Mouse (Mus musculus) liver, adult (tissue): Measurements from ENCODE around the gene Synm.

Experiments used
- GATA4 ChIP-seq: IDR thresholded peaks from 2 replicates; pipeline ENCODE4 v1.6.1; 2014; ENCODE audit warnings: mild to moderate bottlenecking, low read length; ENCODE audit not compliant: insufficient replicate concordance

Gene Synm

GRCm38 (mm10) chr7:67691036-67691435 is 68.5 kb downstream of the Synm start:
- TF ChIP-seq GATA4: no peak

GRCm38 (mm10) chr7:67689793-67690192 is 69.7 kb downstream of the Synm start:
- TF ChIP-seq GATA4: no peak

GRCm38 (mm10) chr7:67688281-67688680 is 71.3 kb downstream of the Synm start:
- no peak for TF ChIP-seq GATA4

- no peak for TF ChIP-seq GATA4
Observed at GRCm38 (mm10) chr7:67686545-67686944, 73.0 kb downstream of the Synm start.

GRCm38 (mm10) chr7:67683006-67683405 is 76.5 kb downstream of the Synm start:
- no peak for TF ChIP-seq GATA4

GRCm38 (mm10) chr7:67681078-67681477 is 78.5 kb downstream of the Synm start:
- no peak for TF ChIP-seq GATA4
